Mouse (Mus musculus): ENCODE results near the gene Ackr3.

DNA sequence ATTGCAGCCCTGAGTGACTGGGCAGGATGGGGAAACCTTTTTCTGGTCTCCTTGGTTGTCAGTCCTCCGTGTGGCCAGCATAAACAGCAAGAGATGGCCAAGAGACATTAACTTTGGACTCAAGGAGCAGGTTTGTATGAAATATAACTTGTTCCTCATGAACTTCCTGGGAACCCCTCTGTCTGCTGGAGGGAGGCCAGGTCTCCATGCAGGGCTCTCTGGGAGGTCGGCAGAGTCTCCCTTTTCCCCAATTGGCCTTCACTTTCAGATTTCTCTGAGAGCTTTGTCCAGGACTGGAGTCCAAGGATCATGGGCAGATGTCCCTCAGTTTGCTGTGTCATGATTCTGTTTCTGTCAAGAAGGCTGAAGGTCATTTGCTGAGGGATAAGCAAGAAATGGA is 6.0 kb downstream of the Ackr3 start:
- TF ChIP-seq CTCF (conservative IDR thresholded peaks at IDR 0.05; ENCODE audit: low read length) = no peak
- TF ChIP-seq POU5F1 (IDR thresholded peaks at IDR 0.05; ENCODE audit: borderline replicate concordance, low read length) = no peak

Data from E14TG2a.4 (cell line).